Mouse (Mus musculus) kidney, adult 2 months (tissue): ENCODE measurements at regions not wholly inside any gene's neighbourhood (a gene's known extent, or its start where the extent isn't known, plus 50 kb on each side); places are given as distances from the start of the nearest gene placed in this dataset.

Source experiments
- CTCF ChIP-seq: fragments of 200-500 bp; conservative IDR thresholded peaks from 2 replicates; pipeline ENCODE4 v1.5.1; 2011; ENCODE audit warnings: low read depth, mild to moderate bottlenecking, control low read depth, low read length, moderate library complexity, mixed read lengths; ENCODE audit not compliant: insufficient read depth, insufficient read length
- POLR2A ChIP-seq: fragments of 200-500 bp; IDR thresholded peaks from one replicate; pipeline ENCODE4 v1.6.1; 2011; ENCODE audit warnings: low read depth, low read length, control low read depth

DNA sequence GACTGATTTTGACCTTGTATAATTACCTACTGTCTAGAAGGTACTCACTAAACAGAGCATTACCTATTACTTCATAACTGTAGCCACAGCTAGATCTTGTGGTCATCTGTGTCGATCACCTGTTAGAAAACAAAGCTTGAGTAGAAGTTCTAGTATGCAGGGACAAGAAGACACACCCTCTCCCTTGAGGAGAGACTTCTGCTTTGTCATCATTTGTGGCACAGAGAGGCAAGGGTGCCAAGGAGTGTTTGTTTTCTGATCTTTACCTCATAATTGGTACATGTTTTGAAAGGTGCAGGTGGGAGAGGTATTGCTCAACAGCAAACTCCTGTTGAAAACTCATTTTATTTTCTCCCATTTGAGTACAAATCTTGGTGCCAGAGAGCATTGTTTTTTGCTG is 217.0 kb downstream of the Klf5 start:
- no peak for TF ChIP-seq POLR2A
- TF ChIP-seq CTCF = no peak
